Mouse (Mus musculus) left cerebral cortex, adult 9 months (tissue): ENCODE measurements at regions not wholly inside any gene's neighbourhood (a gene's known extent, or its start where the extent isn't known, plus 50 kb on each side); places are given as distances from the start of the nearest gene placed in this dataset.

ENCODE experiments used
- DNase-seq, 2 experiments: peaks; one replicate each; pipeline ENCODE4 v3.0.0; 2022; ENCODE audit warnings: low spot score in 2 of 2

DNA sequence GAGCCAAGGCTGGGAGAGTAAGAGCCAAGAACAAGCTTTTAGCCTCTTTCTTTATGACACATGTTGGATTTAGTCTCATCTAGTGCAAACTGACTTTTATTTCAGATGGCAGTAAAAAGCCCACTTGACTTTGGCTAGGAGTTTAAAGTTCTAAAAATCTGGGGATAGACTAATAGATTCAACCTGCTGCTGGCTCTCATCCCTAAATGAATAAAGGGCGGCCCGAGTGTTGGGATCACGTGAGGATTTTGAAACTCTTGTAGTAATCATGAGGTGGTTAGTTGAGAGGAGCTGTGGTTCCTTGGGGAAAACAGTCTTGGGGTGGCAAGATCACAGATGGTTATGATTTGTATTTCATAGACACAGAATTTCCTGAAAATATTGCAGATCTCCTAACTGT, 975.9 kb downstream of the Robo2 start:
- no peak for DNase-seq

DNA sequence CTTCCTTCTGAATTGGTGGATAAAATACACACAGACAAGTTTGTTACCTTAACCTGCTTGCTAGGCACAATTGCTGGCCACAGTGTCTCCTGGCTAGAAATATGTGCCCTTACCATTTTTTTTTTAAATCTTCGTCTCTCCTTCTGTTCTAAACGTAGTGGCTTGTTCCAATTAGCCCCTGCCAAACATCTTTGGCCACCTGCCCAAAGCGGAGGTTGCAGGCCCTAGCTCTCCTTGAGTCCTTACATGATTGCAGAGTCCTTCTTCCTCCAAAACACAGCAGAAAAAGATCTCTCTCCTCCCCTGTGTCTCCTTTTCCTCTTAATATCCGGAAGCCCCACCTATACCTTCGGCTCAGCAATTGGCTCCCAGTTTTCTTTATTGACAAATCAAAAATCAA, 986.8 kb downstream of the Robo2 start:
- DNase-seq = no peak

DNA sequence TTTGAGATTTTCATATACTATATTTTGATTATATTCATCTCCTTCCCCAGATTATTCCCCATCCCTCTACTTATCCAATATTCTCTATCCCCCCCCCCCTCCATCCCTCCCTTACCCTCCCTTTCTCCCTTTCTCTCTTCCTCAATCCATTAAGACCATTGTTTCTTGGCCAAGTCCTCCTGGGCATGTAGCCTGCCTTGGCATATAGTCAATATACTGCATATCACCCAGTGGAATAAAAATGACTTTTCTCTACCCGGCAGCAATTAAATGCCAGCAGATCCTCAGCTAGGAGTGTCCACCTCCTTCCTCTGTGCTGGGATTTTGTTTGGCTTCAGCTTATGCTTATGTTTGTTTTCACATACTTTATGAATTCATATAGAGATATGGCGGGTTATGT, 987.3 kb downstream of the Robo2 start:
- no peak for DNase-seq

DNA sequence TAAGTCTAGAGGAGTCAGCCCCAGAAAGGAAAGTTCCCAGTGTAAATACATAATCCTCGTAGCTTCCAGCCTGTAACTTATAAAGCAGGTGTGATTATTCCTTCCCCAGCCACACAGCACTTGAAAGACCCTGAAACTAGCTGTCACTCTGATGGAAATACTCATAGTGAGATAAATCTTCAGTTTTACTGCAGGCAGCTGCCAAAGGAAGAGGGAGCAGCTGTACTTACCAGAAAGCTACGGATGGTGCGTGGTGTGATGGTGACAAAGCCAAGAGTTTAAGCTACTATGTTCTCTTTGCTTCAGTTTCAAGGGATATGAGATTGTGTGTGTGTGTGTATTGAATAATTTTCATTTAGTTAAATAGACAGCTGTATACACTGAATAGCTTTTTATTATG, 1007.1 kb downstream of the Robo2 start:
- no peak for DNase-seq

DNA sequence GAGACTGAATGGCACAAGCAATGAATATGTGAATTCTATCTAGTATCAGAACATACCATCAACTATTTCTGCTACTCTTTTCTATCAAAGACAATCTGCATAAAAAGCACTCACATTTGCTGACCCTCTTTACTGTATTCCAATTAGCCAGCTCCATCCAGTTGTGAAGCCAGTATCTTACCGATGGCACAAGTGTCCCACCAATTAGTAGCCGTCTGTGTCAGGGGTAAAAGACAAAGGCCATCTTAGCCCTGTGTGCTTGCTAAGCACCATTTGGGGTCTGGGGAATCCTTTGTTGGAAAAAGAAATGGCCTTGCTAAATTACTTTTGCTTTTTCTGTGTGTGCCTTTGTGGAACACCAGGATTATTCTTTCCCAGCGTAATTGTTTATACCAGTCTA, 1007.5 kb downstream of the Robo2 start:
- no peak for DNase-seq

DNA sequence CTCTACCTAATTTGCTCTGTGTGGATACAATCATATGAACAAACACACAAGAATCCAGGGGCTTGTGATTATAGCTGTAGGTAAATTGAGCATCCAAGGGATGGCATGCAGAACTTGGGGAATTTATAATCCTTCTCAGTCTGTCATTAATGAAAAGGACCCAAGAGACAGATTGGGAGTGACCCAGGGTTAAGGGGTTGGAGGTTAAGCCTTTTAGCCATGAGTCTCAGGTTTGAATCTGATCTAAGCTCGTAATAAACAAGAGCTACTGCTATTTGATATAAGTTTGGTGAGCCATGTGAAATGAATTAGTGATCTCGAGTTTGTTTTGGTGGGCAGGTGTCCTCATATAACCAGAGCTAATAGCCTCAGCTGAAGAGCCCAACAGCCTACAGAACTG, 1032.6 kb downstream of the Robo2 start:
- no peak for DNase-seq

DNA sequence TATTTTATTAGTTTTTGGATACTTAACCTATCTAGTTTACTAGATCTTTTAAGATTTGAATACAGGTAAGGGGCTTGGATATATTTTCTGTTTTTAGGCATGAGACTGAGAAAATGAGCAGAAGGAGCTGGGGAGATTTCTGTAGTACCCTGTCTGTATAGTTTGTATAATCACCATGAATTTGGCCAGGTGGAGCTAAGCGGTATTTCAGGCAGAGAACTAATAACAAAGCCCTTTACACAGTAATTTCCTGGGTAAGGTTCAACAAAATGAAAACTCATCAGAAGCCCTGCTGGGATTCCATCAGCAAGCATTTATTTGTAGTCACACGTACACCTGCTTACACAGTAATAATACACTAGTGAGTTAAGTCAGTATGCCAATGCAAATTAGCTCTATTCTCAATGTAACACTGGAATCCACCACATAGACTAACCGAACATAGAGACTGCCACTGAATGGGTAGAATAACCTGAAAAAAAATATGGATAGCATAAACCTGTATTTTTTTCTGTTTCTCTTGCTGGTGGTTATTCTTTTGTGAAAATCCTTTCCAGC, 1036.9 kb downstream of the Robo2 start:
- no peak for DNase-seq

DNA sequence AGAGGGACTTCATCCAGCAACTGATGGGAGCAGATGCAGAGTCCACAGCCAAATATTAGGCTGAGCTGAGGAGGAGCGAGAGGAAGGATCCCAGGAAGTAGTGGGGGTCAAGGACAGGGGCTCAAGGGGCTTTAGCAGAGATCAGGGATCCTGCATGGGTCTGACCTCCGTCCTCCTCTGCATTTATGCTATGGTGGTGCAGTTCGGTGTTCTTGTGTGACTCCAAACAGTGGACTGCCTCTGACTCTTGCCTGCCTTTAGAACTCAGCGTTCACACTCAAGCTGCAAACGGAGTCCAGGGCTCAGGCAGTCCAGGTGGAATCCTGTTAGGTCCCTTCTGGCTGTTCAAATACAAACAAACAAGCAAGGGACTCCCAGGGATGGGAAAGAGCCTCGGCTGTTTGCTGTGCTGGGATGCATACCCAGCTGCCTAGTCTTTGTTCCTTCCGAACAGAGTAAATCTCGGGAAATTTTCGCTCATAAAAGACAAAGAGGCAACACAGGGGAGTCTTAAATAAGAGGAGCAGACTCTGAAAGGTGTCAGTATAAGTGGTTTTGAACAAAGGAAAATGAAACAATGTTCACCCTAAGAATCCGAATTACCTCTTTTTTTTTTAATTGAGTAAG, 1042.9 kb downstream of the Robo2 start:
- DNase-seq = no peak

DNA sequence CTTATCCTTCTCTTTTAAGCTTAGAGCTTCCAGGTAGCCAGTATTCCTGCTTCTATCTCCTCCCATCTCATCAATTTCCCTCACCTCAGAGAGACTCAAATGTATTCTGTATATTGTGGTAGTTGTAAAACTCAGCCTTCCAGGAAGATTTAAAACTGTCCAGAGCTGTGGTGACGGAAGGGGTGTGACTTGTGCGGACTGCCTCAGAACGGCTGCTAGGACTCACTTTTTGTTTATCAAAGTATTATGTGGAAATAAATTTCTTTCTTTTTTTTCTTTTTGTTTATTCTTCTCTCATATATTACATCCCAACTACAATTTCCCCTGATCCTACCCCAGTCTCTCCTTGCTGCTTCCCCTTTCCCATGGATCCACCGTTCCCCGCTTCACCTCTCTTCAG, 1043.7 kb downstream of the Robo2 start:
- DNase-seq = no peak

DNA sequence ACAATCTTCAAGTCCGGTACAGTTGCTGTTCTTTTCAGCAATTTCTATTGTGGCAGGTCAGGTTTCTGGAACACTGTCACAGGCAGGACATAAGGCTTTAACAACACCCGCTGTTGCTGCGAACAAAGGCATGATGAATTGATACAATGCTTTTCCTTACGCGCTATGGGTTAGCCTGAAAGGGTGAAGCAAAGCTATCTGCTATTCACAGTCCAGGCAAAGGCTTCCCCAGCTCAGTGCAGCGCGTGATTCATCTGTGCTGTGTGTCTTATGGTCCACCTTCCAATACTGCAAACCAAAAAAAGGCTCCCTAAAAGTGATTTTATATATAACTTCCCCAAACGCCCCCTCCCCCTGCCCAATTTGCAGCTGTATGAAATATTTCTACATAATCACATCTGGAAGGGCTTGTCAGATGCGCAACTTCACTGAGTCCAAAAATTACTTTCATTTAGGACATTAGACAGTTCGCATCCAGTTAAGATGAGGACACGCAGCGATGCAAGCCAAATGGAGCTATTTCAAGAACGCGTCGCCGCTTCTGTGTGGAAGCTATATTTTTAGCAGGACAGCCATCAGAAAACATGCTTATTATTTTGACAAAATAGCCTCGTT, 1044.3 kb downstream of the Robo2 start:
- peak in 1 of 2 experiments; percentile 15 for DNase-seq

DNA sequence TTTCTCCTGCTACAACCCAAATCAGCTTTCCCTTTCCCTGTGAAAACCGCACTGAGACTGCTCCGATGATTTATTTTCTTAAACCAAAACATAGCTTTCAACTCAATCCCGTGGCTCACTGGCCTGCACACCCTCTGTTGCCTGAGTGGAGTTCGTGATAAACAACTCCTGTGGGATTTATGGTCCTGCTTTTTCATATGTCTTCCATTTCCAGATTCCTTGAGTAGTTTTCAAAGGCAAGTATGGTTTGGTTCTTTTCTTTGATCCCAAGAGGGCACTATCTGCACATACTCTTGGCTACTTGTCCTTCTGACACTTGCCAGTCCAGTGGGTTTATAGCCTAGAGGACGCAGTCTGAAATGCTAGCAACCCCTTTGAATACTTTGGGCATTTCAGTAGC, 1042.6 kb downstream of the Robo1 start:
- DNase-seq = no peak

DNA sequence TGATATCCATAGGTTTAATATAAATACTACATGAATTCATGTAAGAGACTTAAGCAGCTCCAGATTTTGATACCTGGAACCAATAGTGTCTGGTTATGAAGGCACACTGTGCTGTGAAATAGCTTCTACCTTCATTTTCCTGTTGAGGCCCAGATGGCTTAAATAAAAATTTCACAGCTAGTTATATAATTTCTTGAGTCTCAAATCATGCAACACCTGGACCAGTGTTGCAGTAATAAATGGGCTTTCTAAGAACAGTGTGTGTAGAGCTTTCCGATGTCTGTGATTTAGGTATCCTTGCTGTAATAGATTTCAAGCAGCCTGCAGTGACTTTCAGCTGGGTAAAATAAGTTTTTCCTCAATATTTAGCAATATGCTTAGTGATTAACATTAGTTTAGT, 1035.8 kb downstream of the Robo1 start:
- DNase-seq = no peak

DNA sequence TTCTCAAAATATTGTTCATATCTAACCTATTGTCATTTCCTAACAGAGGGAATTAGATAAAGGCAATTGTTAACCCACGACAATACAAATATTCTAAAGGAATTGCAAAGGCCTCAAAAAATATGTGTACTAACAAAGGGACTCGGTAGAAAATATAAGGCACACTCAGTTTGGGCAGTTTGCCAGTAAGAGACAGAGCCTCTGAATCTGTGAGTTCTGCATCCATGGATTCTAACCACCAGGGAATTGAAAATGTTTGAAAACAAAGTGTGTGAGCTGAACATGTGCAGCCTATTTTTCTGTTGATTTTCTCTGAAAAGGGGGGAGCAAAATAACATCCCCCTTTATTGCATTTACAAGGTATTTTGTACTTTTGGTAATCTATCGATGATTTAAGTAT, 1035.4 kb downstream of the Robo1 start:
- no peak for DNase-seq

DNA sequence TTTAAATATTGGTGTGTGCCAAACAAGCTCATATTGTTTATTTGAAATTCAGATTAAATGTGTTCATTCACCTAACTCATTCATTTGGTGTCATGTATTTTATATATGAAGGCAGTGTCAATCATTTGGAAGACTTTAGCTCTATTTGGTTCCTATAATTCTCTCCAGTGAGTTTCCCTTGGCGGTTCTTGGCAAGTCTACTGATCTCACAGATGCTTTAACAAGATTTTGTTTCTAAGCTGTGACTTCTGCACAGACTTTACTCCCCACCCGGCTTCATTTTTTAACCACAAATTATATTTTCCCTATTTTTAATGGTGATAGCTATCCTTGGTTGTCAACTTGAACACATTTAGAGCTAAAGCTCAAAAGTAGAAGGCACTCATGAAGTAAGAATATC, 1009.5 kb downstream of the Robo1 start:
- DNase-seq = no peak

DNA sequence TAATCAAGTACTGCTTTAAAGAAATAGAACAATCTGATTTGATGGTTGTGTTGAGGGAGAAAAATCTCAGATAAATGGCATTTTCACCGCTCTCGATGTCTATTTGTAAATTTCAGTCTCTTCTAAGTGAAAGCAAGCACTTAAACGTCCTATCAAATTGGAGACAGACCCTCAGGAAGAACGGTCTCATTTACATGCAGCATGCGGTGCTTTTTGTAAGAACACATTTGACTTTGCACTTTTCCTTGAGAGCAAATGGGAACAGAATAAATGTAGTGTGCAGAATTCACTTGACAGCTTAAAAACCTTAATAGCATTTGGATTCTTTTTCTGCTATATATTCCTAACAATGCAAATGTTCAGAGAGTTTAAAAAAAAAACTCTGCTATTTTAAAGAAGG, 1002.0 kb downstream of the Robo1 start:
- no peak for DNase-seq

DNA sequence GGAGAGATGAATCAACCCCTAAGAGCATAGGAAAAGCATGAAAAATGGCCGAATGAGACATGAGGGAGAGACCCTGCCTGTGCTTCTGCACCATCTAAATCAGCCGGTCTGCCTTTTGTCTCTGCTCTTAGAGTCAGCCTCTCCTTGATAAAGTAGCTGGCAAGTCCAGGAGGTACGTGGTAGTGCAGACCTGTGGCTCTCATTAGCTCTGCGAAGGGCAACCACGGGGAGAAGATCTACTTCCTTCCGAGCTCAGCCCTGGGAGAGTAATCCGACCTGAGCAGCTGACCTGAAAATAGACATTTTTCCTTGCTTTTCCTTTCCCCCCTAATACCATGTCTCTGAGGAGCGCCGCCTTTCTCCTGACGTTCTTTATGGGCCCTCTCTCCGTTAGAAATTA, 971.8 kb downstream of the Robo1 start:
- no peak for DNase-seq

DNA sequence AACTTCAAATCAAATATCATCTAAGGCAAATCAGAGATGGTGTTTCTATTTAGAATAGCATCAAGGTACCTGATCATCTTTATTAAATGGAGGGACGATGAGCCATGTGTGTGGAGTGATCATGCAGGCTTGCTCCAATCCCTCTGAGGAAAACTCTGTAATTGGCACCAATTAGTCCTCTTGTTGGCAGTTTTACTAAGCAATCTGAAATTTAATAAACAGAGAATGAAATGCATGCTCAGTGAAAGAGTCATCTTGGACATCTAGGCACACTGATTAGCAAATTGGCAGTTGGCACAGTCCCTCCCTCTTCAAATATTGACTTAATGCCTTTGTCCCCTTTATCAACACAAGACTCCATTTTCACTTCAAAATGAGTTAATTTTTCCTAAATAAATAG, 951.6 kb downstream of the Robo1 start:
- DNase-seq = no peak

DNA sequence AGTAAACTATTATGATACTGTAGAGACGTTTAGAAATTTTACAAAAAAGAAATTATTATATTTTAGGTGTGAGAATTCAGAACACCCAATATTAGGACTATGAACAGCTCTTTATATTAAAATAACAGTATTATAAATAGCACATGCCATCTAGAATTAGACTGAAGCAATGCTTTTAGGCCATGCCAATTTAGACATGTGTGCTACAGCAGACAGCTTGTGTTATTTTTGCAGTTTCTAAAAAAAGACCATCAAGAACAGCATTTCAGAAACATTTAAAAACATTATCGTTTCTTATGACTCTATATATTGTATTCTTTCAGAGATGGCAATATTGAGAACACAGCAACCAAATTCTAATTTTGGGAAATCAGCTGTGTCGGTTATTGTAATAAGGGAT, 951.2 kb downstream of the Robo1 start:
- no peak for DNase-seq

DNA sequence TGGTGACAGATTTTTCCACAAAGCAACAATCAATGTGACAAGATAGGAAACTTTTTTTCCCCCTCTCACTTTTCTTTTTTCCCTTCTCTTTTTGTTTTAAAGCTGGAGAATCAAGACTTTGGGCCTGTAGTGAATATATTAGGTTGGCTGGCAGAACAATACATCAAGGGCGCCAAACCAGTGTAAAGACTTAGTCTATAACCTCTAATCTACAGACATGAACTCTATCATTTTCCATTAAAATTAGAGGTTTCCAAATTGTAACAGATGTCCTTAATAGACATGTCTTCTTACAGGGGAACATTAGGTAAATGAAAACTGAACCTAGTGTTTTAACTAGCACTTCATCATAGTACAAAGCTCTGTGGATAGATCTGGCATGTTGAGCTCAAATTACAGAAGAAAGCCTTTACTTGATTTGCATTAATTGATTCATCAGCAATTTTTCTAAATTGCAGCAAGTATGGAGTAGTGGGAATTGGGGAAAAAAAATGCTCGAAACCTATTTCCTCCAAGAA, 937.0 kb downstream of the Robo1 start:
- no peak for DNase-seq

DNA sequence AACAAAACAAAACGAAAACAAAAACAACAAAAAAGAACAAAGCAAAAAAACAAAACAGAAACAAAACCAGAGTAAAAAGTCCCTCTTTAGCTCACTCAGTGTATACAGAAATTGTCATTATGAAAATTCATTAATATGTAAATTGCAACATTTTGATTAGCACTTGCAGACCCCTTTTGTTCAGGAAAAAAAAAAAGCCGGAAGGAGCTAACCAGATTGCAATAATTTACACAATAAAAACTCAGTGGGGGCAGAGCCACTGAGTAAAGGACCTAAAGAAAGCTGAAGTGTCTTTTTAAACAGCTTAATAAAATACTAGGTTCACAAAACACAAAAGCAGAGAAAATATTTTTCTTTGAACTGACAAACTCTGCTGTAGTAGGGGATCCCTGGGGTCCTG, 922.5 kb downstream of the Robo1 start:
- DNase-seq = no peak

DNA sequence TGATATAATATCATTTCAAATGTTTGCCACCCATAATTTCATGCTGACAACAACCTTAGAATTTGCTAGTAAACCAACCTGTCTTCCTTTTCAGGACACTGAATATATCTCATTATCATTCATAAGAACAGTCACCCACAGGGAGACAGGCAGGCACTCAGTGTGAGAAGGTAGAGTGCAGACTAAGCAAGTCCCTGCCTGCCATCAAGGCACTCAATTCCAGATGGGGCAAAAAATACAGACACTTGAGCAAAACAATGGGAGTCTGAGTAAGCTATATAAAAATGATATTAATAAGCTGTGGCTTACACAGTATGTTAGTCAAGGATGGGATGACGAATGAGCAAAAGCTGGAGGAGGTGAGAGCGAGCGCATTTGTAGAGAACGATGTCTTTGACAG, 909.4 kb downstream of the Robo1 start:
- DNase-seq = no peak

DNA sequence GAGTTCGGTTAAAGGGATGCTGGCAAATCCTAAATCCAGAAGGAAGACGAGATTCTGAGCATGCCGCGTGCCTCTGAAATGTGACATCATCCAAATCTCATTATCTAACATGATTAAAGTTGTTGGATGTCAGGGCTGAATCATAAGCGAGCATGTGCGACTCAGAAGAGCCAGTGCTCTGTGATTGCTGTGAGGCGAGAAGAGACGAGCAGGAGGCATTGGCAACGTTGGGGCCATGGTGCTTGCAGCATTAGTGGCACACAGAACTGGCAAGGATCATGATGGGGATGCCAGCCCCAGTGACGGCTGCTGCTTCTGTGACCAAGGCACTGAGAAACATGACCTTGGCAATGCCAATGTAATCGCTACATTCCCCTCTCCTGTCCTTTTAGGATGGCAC, 895.4 kb downstream of the Robo1 start:
- DNase-seq = no peak

DNA sequence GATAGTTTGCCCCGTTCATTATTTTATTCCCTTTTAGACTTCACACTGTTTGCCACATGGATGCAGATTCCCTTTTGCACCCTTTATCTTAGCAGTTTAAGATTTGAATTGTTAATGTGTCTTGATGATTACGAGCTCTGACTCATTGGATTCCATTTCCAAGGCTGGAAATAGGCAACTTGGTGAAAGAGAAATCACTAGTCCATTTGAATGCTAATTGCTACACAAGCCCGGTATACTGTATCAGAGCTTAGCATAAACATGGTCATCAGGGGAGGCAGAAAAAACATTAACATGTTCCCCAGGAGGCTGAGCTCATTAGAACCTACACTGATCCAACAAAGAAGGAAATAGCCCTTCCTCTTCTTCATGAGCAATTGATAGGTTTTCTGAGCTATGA, 892.9 kb downstream of the Robo1 start:
- DNase-seq = no peak

DNA sequence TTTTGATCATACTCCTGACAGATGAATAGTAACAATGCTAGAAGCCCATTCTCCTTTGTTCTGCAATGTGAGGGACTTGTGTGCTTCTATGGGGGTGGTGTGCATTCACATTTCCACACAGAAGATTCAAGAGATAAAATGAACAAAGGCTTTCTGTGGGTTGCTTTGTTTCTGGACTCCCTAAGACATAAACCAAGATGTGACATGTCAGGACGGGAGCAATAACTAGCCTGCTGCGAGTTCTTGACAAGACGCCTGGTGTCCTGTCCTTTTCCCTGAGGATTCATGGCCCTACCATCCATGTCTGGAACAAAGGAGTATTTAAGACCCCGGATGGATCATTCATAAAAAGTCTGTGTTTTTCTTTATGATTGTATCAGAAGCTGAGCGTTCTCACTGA, 874.7 kb downstream of the Robo1 start:
- DNase-seq = no peak
